Mouse (Mus musculus): ENCODE results near the gene Nck1. TPM values are rescaled to one million over a fixed set of nuclear protein-coding genes. Genes with fewer than 3 reads are reported as not detected.

Nck1 gene
- total and polyA plus RNA-seq, 3 experiments = 0.29 to 46.7 (median 45.5) TPM

- no peak for DNase-seq
These were observed 10.2 kb downstream of the Nck1 start for GRCm38 (mm10) chr9:100535618-100536262.

- no peak for DNase-seq
These were observed 11.2 kb downstream of the Nck1 start for GRCm38 (mm10) chr9:100534686-100535085.

GRCm38 (mm10) chr9:100532847-100533505, 13.0 kb downstream of the Nck1 start:
- no peak for DNase-seq

GRCm38 (mm10) chr9:100531296-100531695, 14.6 kb downstream of the Nck1 start:
- no peak for DNase-seq

GRCm38 (mm10) chr9:100525225-100525624, 20.7 kb downstream of the Nck1 start:
- DNase-seq = no peak

- DNase-seq = no peak
These were observed 23.9 kb downstream of the Nck1 start for GRCm38 (mm10) chr9:100522029-100522428.

GRCm38 (mm10) chr9:100520586-100520985, 25.3 kb downstream of the Nck1 start:
- peak; percentile 47 for DNase-seq

- no peak for DNase-seq
These were observed 25.9 kb downstream of the Nck1 start for GRCm38 (mm10) chr9:100520012-100520411.

GRCm38 (mm10) chr9:100507581-100507980, 38.4 kb downstream of the Nck1 start:
- DNase-seq = no peak

- DNase-seq = peak; percentile 47
These were observed 39.3 kb downstream of the Nck1 start for GRCm38 (mm10) chr9:100506652-100507051.

- DNase-seq = no peak
These were observed 40.4 kb downstream of the Nck1 start for GRCm38 (mm10) chr9:100505498-100505897.

- no peak for DNase-seq
These were observed 52.2 kb downstream of the Nck1 start for GRCm38 (mm10) chr9:100493611-100494261.

- DNase-seq = no peak
These were observed 54.5 kb downstream of the Nck1 start for GRCm38 (mm10) chr9:100491424-100491823.

GRCm38 (mm10) chr9:100488969-100489368, 57.0 kb downstream of the Nck1 start:
- DNase-seq = no peak

GRCm38 (mm10) chr9:100488056-100488713, 57.7 kb downstream of the Nck1 start:
- DNase-seq = no peak

- DNase-seq = no peak
These were observed 59.5 kb downstream of the Nck1 start, which contains the start of gene Il20rb for GRCm38 (mm10) chr9:100486431-100486830. Il20rb (minus strand) TSS chr9:100486788.

GRCm38 (mm10) chr9:100483318-100483717, 62.6 kb downstream of the Nck1 start:
- DNase-seq = no peak

GRCm38 (mm10) chr9:100481626-100482025, 64.3 kb downstream of the Nck1 start:
- no peak for DNase-seq

GRCm38 (mm10) chr9:100474056-100474455, 71.9 kb downstream of the Nck1 start:
- no peak for DNase-seq

- no peak for DNase-seq
These were observed 72.6 kb downstream of the Nck1 start for GRCm38 (mm10) chr9:100473361-100473760.

- no peak for DNase-seq
These were observed 73.0 kb downstream of the Nck1 start for GRCm38 (mm10) chr9:100472931-100473330.

- DNase-seq = no peak
These were observed 74.4 kb downstream of the Nck1 start for GRCm38 (mm10) chr9:100471605-100471953.

Data from adrenal gland, adult 2 months (tissue).